Mouse (Mus musculus) embryonic facial prominence, embryonic 13.5 days (tissue): ENCODE measurements around the gene Mprip. TPM values are rescaled to one million over a fixed set of nuclear protein-coding genes. Genes with fewer than 3 reads are reported as not detected.

Experiments used
- ATAC-seq: fragments of 200-750 bp; cut with Nextera tagmentation; 2 replicates; pipeline ENCODE4 v1.8.0; 2017; ENCODE audit warnings: low read depth; ENCODE audit not compliant: insufficient number of reproducible peaks, insufficient read depth, low FRiP score, low TSS enrichment
- H3K27ac ChIP-seq: fragments of 300-500 bp; sonication (generic); 2 replicates; pipeline ENCODE4 v1.5.1; 2015; ENCODE audit warnings: moderate library complexity, mild to moderate bottlenecking, inconsistent platforms
- H3K27me3 ChIP-seq: fragments of 300-500 bp; sonication (generic); 2 replicates; pipeline ENCODE4 v1.6.1; 2015; ENCODE audit warnings: mild to moderate bottlenecking, inconsistent platforms
- H3K36me3 ChIP-seq: fragments of 300-500 bp; sonication (generic); 2 replicates; pipeline ENCODE4 v1.6.1; 2015; ENCODE audit warnings: mild to moderate bottlenecking, inconsistent platforms
- H3K4me1 ChIP-seq: fragments of 300-500 bp; sonication (generic); 2 replicates; pipeline ENCODE4 v1.6.1; 2015; ENCODE audit warnings: inconsistent platforms
- H3K4me2 ChIP-seq: fragments of 300-500 bp; sonication (generic); 2 replicates; pipeline ENCODE4 v1.6.1; 2015; ENCODE audit warnings: moderate library complexity, mild to moderate bottlenecking, inconsistent platforms
- H3K4me3 ChIP-seq: fragments of 300-500 bp; sonication (generic); 2 replicates; pipeline ENCODE4 v1.5.1; 2015; ENCODE audit warnings: mild to moderate bottlenecking, inconsistent platforms
- H3K9ac ChIP-seq: fragments of 300-500 bp; sonication (generic); 2 replicates; pipeline ENCODE4 v1.6.1; 2015; ENCODE audit warnings: mild to moderate bottlenecking, inconsistent platforms
- H3K9me3 ChIP-seq: fragments of 300-500 bp; sonication (generic); 2 replicates; pipeline ENCODE4 v1.6.1; 2016; ENCODE audit warnings: inconsistent platforms
- WGBS: fragments of 180-500 bp; shearing (Covaris S2); methylation state at CpG from one replicate; pipeline ENCODE4 v1.1.7; 2015; ENCODE audit warnings: mixed read lengths; 5-methylcytosine and 5-hydroxymethylcytosine counted together
- polyA plus RNA-seq: library from polyadenylated mRNA; unstranded; fragments of >200 nt; fragmentation: Nextera tagmentation; extraction: Ambion mirVana; gene quantifications from 2 replicates; pipeline ENCODE4 v1.2.1, GENCODE M21; 2015

Mprip gene
- polyA plus RNA-seq, 1 experiment from 2014 or later = 40.0 TPM

- Histone ChIP-seq H3K9ac (no peak overlapping the region), H3K27ac (no peak overlapping the region), H3K9me3 (no peaks in the 10 kb centered on the region), H3K27me3 (no peaks in the 10 kb centered on the region), H3K4me2 (no peak overlapping the region), H3K4me3 (no peak overlapping the region), H3K4me1 (peaks cover 21% of the 10 kb centered on the region), H3K36me3 (no peaks in the 10 kb centered on the region)
- 0 out of 2 replicates have a peak, but pooled peaks have one; percentile 15 for ATAC-seq
- 60% methylated on average over 9 of the region's 9 CpGs for WGBS
Observed at GRCm38 (mm10) chr11:59635251-59635795, 25.8 kb upstream of the Mprip start.

GRCm38 (mm10) chr11:59635821-59636694 is 25.0 kb upstream of the Mprip start:
- Histone ChIP-seq H3K4me2 (no peak overlapping the region), H3K36me3 (no peaks in the 10 kb centered on the region), H3K9me3 (no peaks in the 10 kb centered on the region), H3K27me3 (no peaks in the 10 kb centered on the region), H3K4me1 (peaks cover 21% of the 10 kb centered on the region), H3K4me3 (no peak overlapping the region), H3K27ac (no peak overlapping the region), H3K9ac (no peak overlapping the region)
- no peak for ATAC-seq
- 81% methylated on average over 12 of the region's 12 CpGs for WGBS

GRCm38 (mm10) chr11:59636695-59637414 is 24.2 kb upstream of the Mprip start:
- H3K9ac ChIP-seq = no peak overlapping the region
- 80% methylated on average over 7 of the region's 7 CpGs for WGBS
- no peak overlapping the region for H3K27ac ChIP-seq
- H3K9me3 ChIP-seq = no peaks in the 10 kb centered on the region
- H3K4me1 ChIP-seq = peaks cover 21% of the 10 kb centered on the region
- H3K4me3 ChIP-seq = no peak overlapping the region
- ATAC-seq = no peak
- no peak overlapping the region for H3K4me2 ChIP-seq
- H3K27me3 ChIP-seq = no peaks in the 10 kb centered on the region
- no peaks in the 10 kb centered on the region for H3K36me3 ChIP-seq

- Histone ChIP-seq H3K9me3 (no peaks in the 10 kb centered on the region), H3K9ac (no peak overlapping the region), H3K36me3 (no peaks in the 10 kb centered on the region), H3K27ac (no peak overlapping the region), H3K4me3 (no peak overlapping the region), H3K27me3 (0 out of 2 replicates have a peak, but pooled peaks cover 5% of the 10 kb centered on the region), H3K4me2 (peak overlapping the region; percentile 5; the same call in 1 of the 2 replicates), H3K4me1 (peaks cover 23% of the 10 kb centered on the region)
- 49% methylated on average over 4 of the region's 4 CpGs for WGBS
- ATAC-seq = no peak
Observed at GRCm38 (mm10) chr11:59639957-59640643, 21.0 kb upstream of the Mprip start.

GRCm38 (mm10) chr11:59641227-59641626 is 19.9 kb upstream of the Mprip start:
- Histone ChIP-seq H3K9me3 (no peaks in the 10 kb centered on the region), H3K4me3 (no peak overlapping the region), H3K27me3 (0 out of 2 replicates have a peak, but pooled peaks cover 5% of the 10 kb centered on the region), H3K4me1 (peaks cover 21% of the 10 kb centered on the region), H3K36me3 (no peaks in the 10 kb centered on the region), H3K9ac (no peak overlapping the region), H3K4me2 (no peak overlapping the region), H3K27ac (no peak overlapping the region)
- 70% methylated on average over 5 of the region's 5 CpGs for WGBS
- no peak for ATAC-seq

- 0 out of 2 replicates have a peak, but pooled peaks cover 5% of the 10 kb centered on the region for H3K27me3 ChIP-seq
- H3K4me2 ChIP-seq = no peak overlapping the region
- H3K4me1 ChIP-seq = peaks cover 21% of the 10 kb centered on the region
- no peak overlapping the region for H3K9ac ChIP-seq
- no peak overlapping the region for H3K27ac ChIP-seq
- H3K4me3 ChIP-seq = no peak overlapping the region
- no peaks in the 10 kb centered on the region for H3K36me3 ChIP-seq
- 91% methylated on average over 8 of the region's 8 CpGs for WGBS
- ATAC-seq = no peak
- no peaks in the 10 kb centered on the region for H3K9me3 ChIP-seq
Observed at GRCm38 (mm10) chr11:59642420-59642819, 18.7 kb upstream of the Mprip start.

- Histone ChIP-seq H3K27ac (no peak overlapping the region), H3K9ac (no peak overlapping the region), H3K4me1 (peaks cover 9% of the 10 kb centered on the region; the same call in 1 of the 2 replicates), H3K36me3 (no peaks in the 10 kb centered on the region), H3K4me3 (no peak overlapping the region), H3K9me3 (no peaks in the 10 kb centered on the region), H3K4me2 (no peak overlapping the region), H3K27me3 (0 out of 2 replicates have a peak, but pooled peaks cover 5% of the 10 kb centered on the region)
- no peak for ATAC-seq
- 59% methylated on average over 7 of the region's 7 CpGs for WGBS
Observed at GRCm38 (mm10) chr11:59645036-59645435, 16.1 kb upstream of the Mprip start.

GRCm38 (mm10) chr11:59649058-59649457 is 12.0 kb upstream of the Mprip start:
- no peak overlapping the region for H3K4me3 ChIP-seq
- H3K36me3 ChIP-seq = no peaks in the 10 kb centered on the region
- ATAC-seq = no peak
- no peak overlapping the region for H3K27ac ChIP-seq
- no peak overlapping the region for H3K9ac ChIP-seq
- peaks cover 7% of the 10 kb centered on the region; the same call in 1 of the 2 replicates for H3K4me1 ChIP-seq
- no peak overlapping the region for H3K4me2 ChIP-seq
- 73% methylated on average over 4 of the region's 4 CpGs for WGBS
- no peaks in the 10 kb centered on the region for H3K27me3 ChIP-seq
- no peaks in the 10 kb centered on the region for H3K9me3 ChIP-seq

GRCm38 (mm10) chr11:59653003-59653402 is 8.1 kb upstream of the Mprip start:
- Histone ChIP-seq H3K27ac (no peak overlapping the region), H3K36me3 (no peaks in the 10 kb centered on the region), H3K4me3 (no peak overlapping the region), H3K9me3 (no peaks in the 10 kb centered on the region), H3K27me3 (no peaks in the 10 kb centered on the region), H3K4me2 (no peak overlapping the region), H3K4me1 (peaks cover 8% of the 10 kb centered on the region), H3K9ac (no peak overlapping the region)
- WGBS = 86% methylated on average over 2 of the region's 2 CpGs
- no peak for ATAC-seq

- Histone ChIP-seq H3K27me3 (no peaks in the 10 kb centered on the region), H3K4me2 (no peak overlapping the region), H3K36me3 (no peaks in the 10 kb centered on the region), H3K4me1 (peaks cover 8% of the 10 kb centered on the region), H3K9me3 (no peaks in the 10 kb centered on the region), H3K27ac (no peak overlapping the region), H3K4me3 (no peak overlapping the region), H3K9ac (no peak overlapping the region)
- ATAC-seq = no peak
- WGBS = 87% methylated on average over 2 of the region's 2 CpGs
Observed at GRCm38 (mm10) chr11:59653547-59653946, 7.6 kb upstream of the Mprip start.

GRCm38 (mm10) chr11:59655337-59655736 is 5.8 kb upstream of the Mprip start:
- 13% methylated on average over 5 of the region's 5 CpGs for WGBS
- H3K4me3 ChIP-seq = no peak overlapping the region
- H3K27me3 ChIP-seq = no peaks in the 10 kb centered on the region
- peaks cover 8% of the 10 kb centered on the region for H3K4me1 ChIP-seq
- 0 out of 2 replicates have a peak overlapping the region, but pooled peaks have one; percentile 35 for H3K27ac ChIP-seq
- H3K9me3 ChIP-seq = no peaks in the 10 kb centered on the region
- no peak for ATAC-seq
- no peak overlapping the region for H3K9ac ChIP-seq
- no peak overlapping the region for H3K4me2 ChIP-seq
- H3K36me3 ChIP-seq = no peaks in the 10 kb centered on the region
